Mouse (Mus musculus): Measurements from ENCODE around the gene Sipa1.

DNA sequence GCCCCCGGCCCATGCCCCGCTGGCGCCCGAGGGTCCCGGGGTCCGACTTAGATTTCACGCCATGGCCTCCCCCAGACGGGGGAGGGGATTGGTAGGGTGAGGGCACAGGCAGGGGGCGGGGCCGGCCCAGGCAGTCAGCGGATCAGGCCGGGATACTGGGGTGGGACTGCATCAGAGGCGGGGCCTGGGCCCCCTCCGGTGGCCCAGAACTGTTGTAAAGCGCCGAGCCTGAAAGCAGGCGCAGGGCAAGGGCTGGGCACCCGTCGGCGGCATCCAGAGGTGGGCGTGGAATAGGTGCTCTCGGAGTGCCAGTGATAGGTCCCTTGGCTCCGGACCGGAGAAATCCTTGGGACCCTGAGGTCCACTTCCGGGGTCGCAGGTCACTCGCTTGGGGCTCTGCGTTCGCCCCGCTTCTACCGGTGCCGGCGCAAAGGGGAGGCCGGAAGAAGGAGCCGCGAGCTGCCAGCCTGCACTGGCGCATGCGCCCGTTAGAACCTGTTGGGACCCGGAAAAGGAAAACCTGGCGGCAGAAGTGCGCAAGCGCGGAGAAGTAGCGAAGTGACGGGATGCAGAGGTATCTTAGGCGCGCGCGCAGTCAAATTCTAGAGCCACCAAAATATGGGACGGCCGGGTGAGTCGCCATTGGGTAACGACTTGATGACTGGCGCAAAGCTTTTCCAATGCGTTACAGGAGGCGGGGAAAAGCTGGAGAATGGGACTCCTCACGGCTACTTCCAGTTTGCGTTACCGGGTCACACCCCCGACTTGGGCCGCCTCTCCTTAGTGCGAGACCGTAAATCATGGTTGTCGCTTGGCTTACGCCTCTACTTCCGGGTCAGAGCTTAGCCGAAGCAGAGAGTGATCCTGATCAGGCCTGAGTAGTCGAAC, 24.9 kb upstream of the Sipa1 start, which contains the start of the genes Map3k11 and Pcnx3:
- TF ChIP-seq CTCF (IDR thresholded peaks at IDR 0.05) (peak; percentile 53), EP300 (IDR thresholded peaks at IDR 0.05; ENCODE audit: insufficient read depth, low read depth, low read length) (peak; percentile 67; the same call in 1 of the 2 replicates), POLR2A (IDR thresholded peaks at IDR 0.05; ENCODE audit: insufficient read depth, low read depth, low read length) (no peak; the same call in 1 of the 2 replicates)
